Mouse (Mus musculus): ENCODE results near the gene Itgb7.

Gene Itgb7

GRCm38 (mm10) chr15:102192271-102192812 lies 39.4 kb downstream of the Itgb7 start:
- no peak for DNase-seq

GRCm38 (mm10) chr15:102191699-102192098 lies 40.0 kb downstream of the Itgb7 start:
- no peak for DNase-seq

GRCm38 (mm10) chr15:102188883-102189282 lies 42.9 kb downstream of the Itgb7 start:
- no peak for DNase-seq

- no peak for DNase-seq
Measured at GRCm38 (mm10) chr15:102188096-102188495, 43.6 kb downstream of the Itgb7 start.

GRCm38 (mm10) chr15:102186239-102186638 lies 45.5 kb downstream of the Itgb7 start:
- DNase-seq, result no peak

GRCm38 (mm10) chr15:102183076-102183475 lies 48.7 kb downstream of the Itgb7 start:
- DNase-seq, result peak; percentile 28

GRCm38 (mm10) chr15:102179924-102180323 lies 51.8 kb downstream of the Itgb7 start:
- no peak for DNase-seq

GRCm38 (mm10) chr15:102179106-102179505 lies 52.6 kb downstream of the Itgb7 start:
- no peak for DNase-seq

GRCm38 (mm10) chr15:102178279-102178678 lies 53.5 kb downstream of the Itgb7 start:
- peak; percentile 77 for DNase-seq

- DNase-seq, result no peak
Measured at GRCm38 (mm10) chr15:102177417-102177816, 54.3 kb downstream of the Itgb7 start.

- DNase-seq, result no peak
Measured at GRCm38 (mm10) chr15:102176571-102177316, 55.0 kb downstream of the Itgb7 start.

- DNase-seq, result no peak
Measured at GRCm38 (mm10) chr15:102175736-102176319, 55.9 kb downstream of the Itgb7 start.

- no peak for DNase-seq
Measured at GRCm38 (mm10) chr15:102173581-102173980, 58.2 kb downstream of the Itgb7 start.

GRCm38 (mm10) chr15:102169064-102169463 lies 62.7 kb downstream of the Itgb7 start:
- DNase-seq, result no peak

- no peak for DNase-seq
Measured at GRCm38 (mm10) chr15:102167620-102168021, 64.1 kb downstream of the Itgb7 start.
